Mouse (Mus musculus) forebrain, embryonic 10.5 days (tissue): ENCODE data around the gene Fkbp7. TPM values are rescaled to one million over a fixed set of nuclear protein-coding genes. Genes with fewer than 3 reads are reported as not detected.
A peak's percentile ranks its signal among the peaks of the same experiment; 100 is the strongest.

Source experiments
- DNase-seq: peaks from one replicate; pipeline ENCODE4 v3.0.0-alpha.2; 2017; ENCODE audit warnings: low spot score; ENCODE audit errors: extremely low spot score
- H3K27ac ChIP-seq: fragments of 300-500 bp; sonication (generic); 2 replicates; pipeline ENCODE4 v1.5.1; 2016; ENCODE audit warnings: mild to moderate bottlenecking
- H3K27me3 ChIP-seq: fragments of 300-500 bp; sonication (generic); 2 replicates; pipeline ENCODE4 v1.6.1; 2016; ENCODE audit warnings: mild to moderate bottlenecking; ENCODE audit not compliant: poor library complexity, severe bottlenecking
- H3K36me3 ChIP-seq: fragments of 300-500 bp; sonication (generic); replicated peaks from 2 replicates; pipeline ENCODE4 v1.6.1; 2016; ENCODE audit warnings: mild to moderate bottlenecking, moderate library complexity
- H3K4me1 ChIP-seq: fragments of 300-500 bp; sonication (generic); 2 replicates; pipeline ENCODE4 v1.6.1; 2016
- H3K4me3 ChIP-seq: fragments of 300-500 bp; sonication (generic); 2 replicates; pipeline ENCODE4 v1.5.1; 2016; ENCODE audit warnings: mild to moderate bottlenecking, moderate library complexity
- H3K9me3 ChIP-seq: fragments of 300-500 bp; sonication (generic); 2 replicates; pipeline ENCODE4 v1.6.1; 2016; ENCODE audit warnings: mild to moderate bottlenecking, moderate library complexity
- WGBS: fragments of 180-500 bp; shearing (Covaris S2); methylation state at CpG from one replicate; pipeline ENCODE4 v1.1.7; 2016; 5-methylcytosine and 5-hydroxymethylcytosine counted together
- polyA plus RNA-seq: library from polyadenylated mRNA; unstranded; fragments of >200 nt; fragmentation: Nextera tagmentation; extraction: Ambion mirVana; gene quantifications from 2 replicates; pipeline ENCODE4 v1.2.1, GENCODE M21; 2016

Gene Fkbp7
- 11.9 and 12.2 TPM in 2 replicates for polyA plus RNA-seq

DNA sequence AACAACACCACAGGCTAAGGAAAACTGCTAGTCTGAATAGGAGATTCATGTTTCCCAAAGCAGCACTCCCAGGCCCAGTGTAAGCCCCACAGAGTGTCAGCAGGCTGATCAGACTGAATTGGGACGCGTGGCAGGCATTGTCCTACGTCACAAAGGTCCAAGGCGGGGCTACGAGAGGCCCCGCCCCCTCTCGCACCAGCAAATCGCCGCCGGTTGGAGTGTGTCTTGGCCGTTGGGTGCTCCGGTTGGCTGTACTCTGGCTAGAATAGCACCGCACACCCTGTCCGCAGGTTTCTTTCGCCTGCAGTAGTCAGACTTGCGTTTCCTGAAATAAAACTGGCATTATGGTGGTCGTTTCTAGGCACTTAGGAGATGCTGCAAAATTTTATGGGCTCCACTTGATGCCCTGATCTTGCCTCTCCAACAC lies at the start of gene Fkbp7:
Gene Fkbp7, minus strand, starts transcription at position 151 of the 427 bp plus-strand sequence.
- Histone ChIP-seq H3K27ac (peak within 1 kb of the TSS; percentile 82), H3K36me3 (peaks cover under 1% of the 10 kb centered on the region), H3K4me1 (peaks cover 46% of the 10 kb centered on the region), H3K27me3 (no peaks in the 10 kb centered on the region), H3K4me3 (peak within 1 kb of the TSS; percentile 51), H3K9me3 (no peaks in the 10 kb centered on the region)
- under 1% methylated on average over 17 of the region's 17 CpGs for WGBS
- peak; percentile 94 for DNase-seq

DNA sequence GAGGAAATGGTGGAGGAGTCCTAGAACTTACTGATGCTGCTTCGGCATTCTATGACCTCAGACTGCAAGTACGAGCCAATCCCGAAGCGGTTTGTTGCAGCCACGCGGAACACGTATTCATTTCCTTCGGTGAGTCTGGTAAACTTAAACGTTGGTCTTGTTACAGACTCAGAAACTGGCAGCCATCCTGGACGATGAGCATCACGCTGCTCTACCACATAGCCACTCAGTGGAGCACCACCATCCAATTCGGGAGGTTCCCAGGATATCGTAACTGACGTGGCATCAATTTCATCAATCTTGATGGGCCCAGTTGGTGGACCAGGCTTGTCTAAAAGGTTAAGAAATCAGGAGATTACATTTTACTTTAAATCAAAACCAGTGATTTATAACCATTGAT lies 46.7 kb upstream of the Fkbp7 start:
- Histone ChIP-seq H3K27ac (no peak overlapping the region), H3K4me1 (no peaks in the 10 kb centered on the region), H3K27me3 (no peaks in the 10 kb centered on the region), H3K36me3 (peaks cover 3% of the 10 kb centered on the region; the same call in 1 of the 2 replicates), H3K4me3 (no peak overlapping the region), H3K9me3 (peaks cover 5% of the 10 kb centered on the region; the same call in 1 of the 2 replicates)
- no peak for DNase-seq
- WGBS = 95% methylated on average over 14 of the region's 14 CpGs

- H3K27ac ChIP-seq = no peak overlapping the region
- 74% methylated on average over 8 of the region's 8 CpGs for WGBS
Observed at GRCm38 (mm10) chr2:76714984-76715383, 42.1 kb upstream of the Fkbp7 start.

GRCm38 (mm10) chr2:76708512-76708911 lies 35.6 kb upstream of the Fkbp7 start:
- H3K4me1 ChIP-seq = no peaks in the 10 kb centered on the region
- peaks cover 28% of the 10 kb centered on the region for H3K9me3 ChIP-seq
- no peak overlapping the region for H3K27ac ChIP-seq
- H3K27me3 ChIP-seq = no peaks in the 10 kb centered on the region
- 94% methylated on average over 3 of the region's 3 CpGs for WGBS
- no peak overlapping the region for H3K4me3 ChIP-seq
- H3K36me3 ChIP-seq = peaks cover 24% of the 10 kb centered on the region
- no peak for DNase-seq

More at GRCm38 (mm10) chr2:76714984-76715383, 42.1 kb upstream of the Fkbp7 start:
- DNase-seq = no peak
- Histone ChIP-seq H3K4me3 (no peak overlapping the region), H3K9me3 (peaks cover 23% of the 10 kb centered on the region), H3K27me3 (no peaks in the 10 kb centered on the region), H3K4me1 (no peaks in the 10 kb centered on the region), H3K36me3 (peaks cover 15% of the 10 kb centered on the region)

DNA sequence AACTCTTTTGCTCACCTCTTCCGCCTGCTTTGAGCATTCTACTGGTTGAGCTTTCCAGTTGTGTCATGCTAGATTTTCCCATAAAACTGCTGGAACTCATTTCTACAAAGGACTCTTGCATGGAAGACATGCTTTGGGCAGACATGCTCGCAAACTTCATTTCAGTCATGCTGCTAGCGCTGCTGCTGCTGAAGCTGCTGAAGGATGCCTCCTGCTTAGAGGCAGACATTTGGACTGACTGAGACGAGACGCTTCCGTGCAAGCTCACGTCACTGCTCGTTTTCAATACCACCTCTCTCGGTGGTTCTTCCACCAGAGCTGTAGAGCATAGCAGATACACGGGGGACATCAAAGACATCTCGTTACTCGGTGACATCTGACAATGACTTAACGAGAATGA lies 32.7 kb upstream of the Fkbp7 start:
- H3K36me3 ChIP-seq = peaks cover 23% of the 10 kb centered on the region
- 93% methylated on average over 13 of the region's 13 CpGs for WGBS
- H3K4me3 ChIP-seq = no peak overlapping the region
- H3K9me3 ChIP-seq = peaks cover 15% of the 10 kb centered on the region
- H3K27me3 ChIP-seq = no peaks in the 10 kb centered on the region
- DNase-seq = no peak
- no peaks in the 10 kb centered on the region for H3K4me1 ChIP-seq
- H3K27ac ChIP-seq = no peak overlapping the region

DNA sequence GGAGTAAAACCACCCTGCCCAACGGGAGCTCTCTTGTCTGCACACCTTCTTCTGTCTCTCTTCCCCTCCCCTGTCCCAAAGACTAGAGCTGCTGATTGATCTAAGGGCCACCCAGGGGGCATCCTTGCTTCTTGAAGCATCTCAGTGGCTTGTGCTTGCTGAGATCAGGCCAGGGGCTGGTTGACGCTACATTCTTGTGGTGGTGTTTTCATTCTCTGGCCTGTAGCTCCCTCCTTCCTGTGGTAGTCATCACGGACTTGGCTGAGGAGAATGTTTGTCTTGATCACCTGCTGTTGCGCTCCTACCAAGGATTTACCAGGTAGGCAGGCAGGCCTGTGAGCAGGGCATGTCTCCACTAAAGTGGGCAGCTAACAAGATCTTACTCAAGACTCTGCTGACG lies 29.8 kb upstream of the Fkbp7 start:
- no peak overlapping the region for H3K4me3 ChIP-seq
- no peaks in the 10 kb centered on the region for H3K9me3 ChIP-seq
- WGBS = 88% methylated on average over 5 of the region's 5 CpGs
- peaks cover 27% of the 10 kb centered on the region for H3K36me3 ChIP-seq
- no peaks in the 10 kb centered on the region for H3K27me3 ChIP-seq
- DNase-seq = no peak
- H3K27ac ChIP-seq = no peak overlapping the region
- H3K4me1 ChIP-seq = peaks cover 4% of the 10 kb centered on the region; the same call in 1 of the 2 replicates

DNA sequence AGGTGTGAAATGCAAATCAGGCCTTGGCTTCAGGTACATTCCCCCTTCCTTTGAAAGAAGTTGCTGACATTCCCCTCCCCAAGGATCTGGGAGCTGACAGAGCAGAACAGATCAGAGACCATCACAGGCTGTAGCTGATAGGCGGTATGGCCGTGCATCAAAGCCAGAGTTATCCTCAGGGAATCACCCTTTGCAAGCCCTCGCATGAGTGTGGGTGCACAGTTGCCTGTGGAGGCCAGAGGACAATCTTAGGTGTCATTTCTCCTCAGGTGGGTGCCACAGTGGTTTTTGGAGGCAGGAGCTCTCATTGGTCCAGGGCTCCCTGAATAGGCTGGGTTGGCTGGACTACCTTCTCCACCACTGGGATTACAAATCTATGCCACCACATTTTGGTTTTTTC lies 29.3 kb upstream of the Fkbp7 start:
- WGBS = 90% methylated on average over 3 of the region's 3 CpGs
- peaks cover 33% of the 10 kb centered on the region for H3K36me3 ChIP-seq
- H3K4me1 ChIP-seq = peaks cover 4% of the 10 kb centered on the region; the same call in 1 of the 2 replicates
- H3K9me3 ChIP-seq = no peaks in the 10 kb centered on the region
- H3K27me3 ChIP-seq = no peaks in the 10 kb centered on the region
- no peak overlapping the region for H3K4me3 ChIP-seq
- H3K27ac ChIP-seq = no peak overlapping the region
- DNase-seq = no peak

DNA sequence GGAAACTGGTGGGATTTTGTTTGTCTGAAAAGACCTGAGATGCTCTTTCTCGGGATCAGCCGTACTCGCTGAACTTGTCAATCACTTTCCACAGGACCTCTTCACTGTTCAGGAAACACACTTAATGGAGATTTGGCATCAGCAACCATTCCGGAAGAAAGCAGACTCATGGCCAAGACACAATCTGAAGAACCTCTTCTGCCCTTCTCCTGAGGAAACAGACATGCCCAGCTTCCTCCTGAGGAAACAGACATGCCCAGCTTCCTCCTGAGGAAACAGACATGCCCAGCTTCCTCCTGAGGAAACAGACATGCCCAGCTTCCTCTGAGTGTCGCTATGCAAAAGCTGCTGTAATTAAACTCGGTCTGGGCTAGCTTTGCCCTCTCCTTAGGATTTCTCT lies 22.4 kb upstream of the Fkbp7 start:
- peaks cover 88% of the 10 kb centered on the region for H3K36me3 ChIP-seq

DNA sequence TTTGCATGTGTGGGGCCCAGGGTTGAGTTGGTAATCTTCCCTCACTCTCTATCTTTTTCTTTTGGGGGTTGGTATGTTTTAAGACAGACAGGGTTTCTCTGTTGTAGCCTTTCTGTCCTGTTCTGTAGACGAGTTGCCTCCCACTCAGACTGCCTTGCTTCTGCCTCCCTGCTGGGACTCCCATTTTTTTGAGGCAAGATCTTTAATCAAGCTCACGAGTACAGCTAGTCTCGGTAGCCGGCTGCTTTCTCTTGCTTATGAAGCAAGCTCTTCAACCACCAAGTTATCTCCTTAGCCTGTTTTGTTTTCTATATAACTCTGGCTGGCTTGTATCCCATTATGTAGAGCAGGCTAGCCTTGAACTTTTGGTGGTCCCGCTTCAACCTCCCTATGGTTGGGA lies 20.8 kb upstream of the Fkbp7 start:
- Histone ChIP-seq H3K9me3 (no peaks in the 10 kb centered on the region), H3K4me1 (no peaks in the 10 kb centered on the region), H3K27ac (no peak overlapping the region), H3K36me3 (peaks cover 90% of the 10 kb centered on the region), H3K4me3 (no peak overlapping the region), H3K27me3 (no peaks in the 10 kb centered on the region)
- 87% methylated on average over 5 of the region's 5 CpGs for WGBS
- DNase-seq = no peak

More for the DNA sequence above, 22.4 kb upstream of the Fkbp7 start:
- Histone ChIP-seq H3K27me3 (no peaks in the 10 kb centered on the region), H3K4me3 (no peak overlapping the region), H3K9me3 (no peaks in the 10 kb centered on the region), H3K27ac (no peak overlapping the region), H3K4me1 (peaks cover 4% of the 10 kb centered on the region; the same call in 1 of the 2 replicates)
- no peak for DNase-seq
- WGBS = 92% methylated on average over 6 of the region's 6 CpGs

- Histone ChIP-seq H3K9me3 (no peaks in the 10 kb centered on the region), H3K36me3 (peaks cover 93% of the 10 kb centered on the region), H3K27ac (no peak overlapping the region), H3K4me1 (no peaks in the 10 kb centered on the region), H3K4me3 (no peak overlapping the region), H3K27me3 (no peaks in the 10 kb centered on the region)
- 88% methylated on average over 12 of the region's 12 CpGs for WGBS
- no peak for DNase-seq
Observed at GRCm38 (mm10) chr2:76690436-76691204, 17.7 kb upstream of the Fkbp7 start.

DNA sequence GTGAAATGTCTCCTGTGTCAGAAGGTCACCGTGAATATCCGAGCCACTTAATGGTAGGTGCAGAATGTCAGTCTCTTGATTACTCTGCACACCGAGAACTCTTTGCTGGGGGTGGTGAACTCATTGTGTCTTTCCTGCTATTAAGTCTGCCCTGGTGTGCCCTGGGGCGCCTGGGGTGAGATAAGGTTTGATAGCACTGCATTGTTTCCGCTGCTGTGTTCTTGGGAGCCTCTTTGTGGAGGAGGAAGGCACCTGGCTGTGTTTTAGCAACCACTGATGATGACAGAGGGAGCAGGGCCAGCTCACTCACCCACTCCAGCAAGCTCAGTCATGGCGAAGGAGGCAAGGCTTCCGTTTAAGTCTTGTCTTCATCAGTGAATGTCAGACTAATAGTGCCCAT lies 15.2 kb upstream of the Fkbp7 start:
- Histone ChIP-seq H3K27me3 (no peaks in the 10 kb centered on the region), H3K4me1 (no peaks in the 10 kb centered on the region), H3K4me3 (no peak overlapping the region), H3K27ac (no peak overlapping the region), H3K36me3 (peaks cover 93% of the 10 kb centered on the region), H3K9me3 (no peaks in the 10 kb centered on the region)
- no peak for DNase-seq
- WGBS = 71% methylated on average over 7 of the region's 7 CpGs

- H3K4me3 ChIP-seq = no peak overlapping the region
- H3K4me1 ChIP-seq = no peaks in the 10 kb centered on the region
- WGBS = 84% methylated on average over 3 of the region's 3 CpGs
- no peaks in the 10 kb centered on the region for H3K27me3 ChIP-seq
- DNase-seq = no peak
- H3K36me3 ChIP-seq = peaks cover 93% of the 10 kb centered on the region
- no peak overlapping the region for H3K27ac ChIP-seq
- H3K9me3 ChIP-seq = no peaks in the 10 kb centered on the region
Observed at GRCm38 (mm10) chr2:76687608-76688007, 14.7 kb upstream of the Fkbp7 start.

DNA sequence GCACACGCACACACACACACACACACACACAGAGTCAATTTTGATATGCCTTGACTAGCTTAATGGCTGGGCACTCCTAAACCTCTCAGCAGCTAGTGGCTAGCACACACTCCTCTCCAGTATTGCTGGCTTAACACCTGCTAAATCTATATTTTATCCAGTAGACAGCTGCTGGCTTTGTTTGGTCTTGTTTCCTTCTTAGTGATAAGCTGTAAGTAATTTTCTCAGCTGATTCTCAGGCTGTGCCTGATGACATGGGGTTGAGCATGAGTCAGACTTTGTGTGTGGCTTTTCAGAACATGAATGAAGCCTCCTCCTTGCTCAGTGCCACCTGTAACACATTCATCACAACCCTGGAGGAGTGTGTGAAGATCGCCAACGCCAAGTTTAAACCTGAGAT lies 14.1 kb upstream of the Fkbp7 start:
- 96% methylated on average over 3 of the region's 3 CpGs for WGBS
- no peak for DNase-seq

More for the DNA sequence above, 14.1 kb upstream of the Fkbp7 start:
- Histone ChIP-seq H3K36me3 (peaks cover 93% of the 10 kb centered on the region), H3K4me3 (no peak overlapping the region), H3K4me1 (no peaks in the 10 kb centered on the region), H3K9me3 (no peaks in the 10 kb centered on the region), H3K27me3 (no peaks in the 10 kb centered on the region), H3K27ac (no peak overlapping the region)
